Mouse (Mus musculus): ENCODE data around the gene Mapk1.
A peak's percentile ranks its signal among the peaks of the same experiment; 100 is the strongest.

Mapk1 gene

DNA sequence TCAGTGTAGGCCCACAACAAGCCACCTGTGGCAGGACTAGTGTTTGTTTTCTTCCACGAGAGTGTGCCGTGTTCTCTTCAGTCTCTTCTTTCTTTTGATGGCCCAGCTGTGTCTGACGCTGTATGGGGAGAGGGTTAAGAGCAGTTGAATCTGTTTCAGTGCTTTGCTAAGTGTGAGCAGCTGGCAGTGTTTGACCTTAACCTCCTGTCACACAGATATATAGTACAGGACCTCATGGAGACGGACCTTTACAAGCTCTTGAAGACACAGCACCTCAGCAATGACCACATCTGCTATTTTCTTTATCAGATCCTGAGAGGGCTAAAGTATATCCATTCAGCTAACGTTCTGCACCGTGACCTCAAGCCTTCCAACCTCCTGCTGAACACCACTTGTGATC is 34.9 kb downstream of the Mapk1 start:
- no peak for DNase-seq (ENCODE audit: low spot score)

DNA sequence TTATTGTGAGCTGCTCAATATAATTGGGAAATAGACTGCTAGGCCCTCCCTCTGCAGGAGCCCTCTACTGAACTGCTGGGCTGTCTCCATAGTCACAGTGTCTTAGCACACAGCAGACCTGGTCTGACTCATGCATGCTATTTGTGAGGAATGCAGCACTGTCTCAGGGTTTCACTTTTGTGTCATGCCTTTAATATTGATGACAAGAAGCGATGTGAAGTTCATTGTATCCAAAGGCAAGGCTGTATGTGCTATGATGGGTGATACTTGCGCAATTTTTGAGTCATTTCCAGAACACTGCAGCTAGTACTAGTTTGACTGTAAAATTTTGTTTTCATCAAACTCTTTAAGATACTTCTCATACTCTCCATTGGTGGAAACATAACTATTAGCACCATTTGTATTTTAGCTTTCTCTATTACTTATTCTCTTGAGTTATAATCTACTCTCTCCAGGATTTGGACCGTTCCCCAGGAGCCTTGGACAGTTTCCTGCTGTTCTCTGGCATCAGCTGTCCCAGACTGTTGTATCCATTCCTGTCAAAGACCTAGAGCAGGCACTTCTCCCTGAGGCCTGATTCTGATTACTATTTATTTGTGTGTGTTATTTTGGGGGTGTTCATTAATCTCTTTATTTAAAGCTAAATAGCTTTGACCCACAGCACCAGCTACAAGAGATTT is 41.4 kb downstream of the Mapk1 start:
- no peak for DNase-seq (ENCODE audit: low spot score)

DNA sequence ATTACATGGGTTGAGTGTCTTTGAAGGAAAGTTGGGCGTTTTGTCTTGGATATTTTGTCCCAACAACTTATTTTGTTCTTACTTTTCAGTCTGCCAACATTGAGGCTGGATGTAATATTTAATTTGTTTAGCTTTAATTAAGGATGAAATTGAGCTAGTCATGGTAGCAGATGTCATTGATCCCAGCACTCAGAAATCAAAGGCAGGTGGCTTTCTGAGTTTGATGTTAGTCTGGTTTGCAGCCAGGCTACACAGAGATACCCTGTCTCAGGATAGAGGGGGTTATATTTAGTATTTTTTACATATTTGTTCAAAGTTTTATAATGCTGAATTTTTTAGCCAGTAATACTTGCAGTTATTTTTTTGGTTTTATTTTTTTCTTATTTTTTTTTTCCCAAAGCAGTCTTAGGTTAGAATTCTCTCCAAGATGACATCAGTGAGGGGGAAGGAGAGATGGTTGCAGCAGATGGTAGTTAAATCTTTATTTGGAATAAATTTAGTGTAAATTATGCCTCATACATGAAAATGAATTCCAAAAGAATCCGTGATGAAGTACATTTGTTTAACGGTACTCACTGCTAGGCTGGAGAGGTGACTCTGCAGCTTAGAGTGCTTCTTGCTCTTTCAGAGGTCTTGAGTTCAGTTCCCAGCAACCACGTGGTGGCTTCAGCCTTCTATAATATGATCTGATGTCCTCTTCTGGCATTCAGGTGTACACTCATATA is 47.0 kb downstream of the Mapk1 start:
- DNase-seq (ENCODE audit: low spot score), result no peak

DNA sequence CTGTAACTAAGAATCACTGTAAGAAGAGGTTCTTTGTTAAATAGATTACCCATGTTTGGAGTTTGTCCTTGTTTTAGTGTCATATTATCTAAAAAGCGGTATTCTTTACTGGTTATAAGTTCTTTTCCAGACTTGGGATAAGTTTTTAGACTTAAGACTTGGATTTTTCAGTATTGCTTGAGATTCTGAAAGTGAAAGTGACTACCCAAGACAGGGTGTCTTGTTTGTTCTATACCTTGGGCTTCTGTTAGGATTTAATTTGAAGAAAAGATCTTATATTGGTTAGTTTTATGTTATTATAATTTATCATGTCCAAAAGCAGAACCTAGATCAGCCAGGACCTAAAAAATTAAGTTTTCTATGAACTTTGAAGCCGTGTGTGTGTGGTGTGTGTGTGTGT is 50.6 kb downstream of the Mapk1 start:
- DNase-seq (ENCODE audit: low spot score), result no peak

GRCm38 (mm10) chr16:17040716-17041115 is 57.5 kb downstream of the Mapk1 start:
- DNase-seq (ENCODE audit: low spot score), result no peak

DNA sequence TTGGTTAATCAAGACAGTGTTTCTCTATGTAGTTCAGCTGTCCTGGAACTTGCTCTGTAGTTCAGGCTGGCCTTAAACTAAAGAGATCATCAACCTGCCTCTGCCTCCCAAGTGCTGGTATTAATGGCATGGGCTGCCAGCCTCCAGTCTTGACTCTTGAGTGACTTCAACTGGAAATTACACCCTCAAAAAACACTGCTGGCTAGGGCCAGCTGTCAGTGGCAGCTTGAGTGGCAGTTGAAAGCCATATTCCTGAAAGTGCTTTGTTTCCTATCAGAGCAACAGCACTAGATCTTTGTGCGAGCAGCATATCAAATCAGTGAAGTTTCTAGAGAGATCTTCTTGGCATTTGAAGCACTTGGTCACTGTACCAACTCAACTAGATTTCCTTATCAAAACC is 58.2 kb downstream of the Mapk1 start:
- no peak for DNase-seq (ENCODE audit: low spot score)

- no peak for DNase-seq (ENCODE audit: low spot score)
Measured at GRCm38 (mm10) chr16:17044320-17044719, 61.1 kb downstream of the Mapk1 start.

DNA sequence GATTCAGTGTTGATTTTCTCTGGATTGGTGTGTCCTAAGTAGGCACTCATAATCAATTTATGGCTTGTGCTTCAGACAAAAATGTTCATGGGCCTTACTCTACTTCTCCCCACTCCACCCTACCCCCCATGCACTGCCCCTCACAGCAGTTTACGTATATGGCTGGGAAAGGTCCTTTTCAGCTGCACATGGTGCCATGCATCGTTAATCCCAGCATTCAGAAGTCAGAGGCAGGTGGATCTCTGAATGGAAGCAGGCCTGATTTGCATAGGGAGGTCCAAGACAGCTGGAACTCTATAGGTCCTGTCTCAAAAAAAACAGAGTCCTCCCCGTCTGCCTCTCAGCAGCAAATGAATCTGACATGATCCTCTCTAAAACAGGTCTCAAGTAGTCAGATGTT is 62.1 kb downstream of the Mapk1 start:
- no peak for DNase-seq (ENCODE audit: low spot score)

- DNase-seq (ENCODE audit: low spot score), result no peak
Measured at GRCm38 (mm10) chr16:17049886-17050285, 66.7 kb downstream of the Mapk1 start.

DNA sequence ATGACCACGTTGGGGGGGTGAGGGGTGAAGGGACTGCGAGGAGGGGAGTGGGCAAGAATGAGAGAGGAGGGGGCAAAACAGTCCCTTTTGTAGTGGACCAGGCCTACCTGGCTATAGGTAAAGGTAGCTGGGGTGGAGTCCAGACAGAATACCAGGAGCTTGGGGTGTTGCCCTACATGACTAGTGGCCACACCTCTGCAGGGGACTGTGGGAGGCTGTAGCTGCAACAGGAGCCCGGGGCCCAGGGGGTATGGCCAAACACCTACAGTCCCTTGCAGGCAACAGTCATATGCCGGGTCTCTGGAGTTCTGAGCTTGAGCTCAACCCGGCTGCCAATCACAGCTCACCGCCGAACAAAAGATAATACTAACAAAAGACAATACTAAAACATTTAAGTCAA is 68.9 kb downstream of the Mapk1 start:
- DNase-seq (ENCODE audit: low spot score), result no peak

DNA sequence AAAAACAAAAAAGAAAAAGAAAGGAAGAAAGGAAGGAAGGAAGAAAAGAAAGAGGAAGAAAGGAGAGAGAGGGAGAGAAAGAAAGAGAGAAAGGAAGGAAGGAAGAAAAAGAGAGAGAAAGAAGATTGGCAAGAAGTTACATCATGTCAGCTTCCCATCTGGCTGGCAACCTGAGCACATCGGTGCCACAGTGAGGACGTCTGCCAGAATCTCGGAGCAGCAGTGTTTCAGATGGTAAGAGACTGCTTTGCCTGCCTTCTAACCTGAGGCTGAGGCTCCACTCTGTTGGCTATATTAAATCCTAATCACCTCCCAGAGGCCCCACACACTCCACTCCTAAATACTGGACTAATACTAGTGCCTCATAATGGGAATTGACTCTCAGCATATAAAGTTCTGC is 70.7 kb downstream of the Mapk1 start:
- no peak for DNase-seq (ENCODE audit: low spot score)

GRCm38 (mm10) chr16:17055584-17055983 is 72.4 kb downstream of the Mapk1 start:
- DNase-seq (ENCODE audit: low spot score), result no peak

DNA sequence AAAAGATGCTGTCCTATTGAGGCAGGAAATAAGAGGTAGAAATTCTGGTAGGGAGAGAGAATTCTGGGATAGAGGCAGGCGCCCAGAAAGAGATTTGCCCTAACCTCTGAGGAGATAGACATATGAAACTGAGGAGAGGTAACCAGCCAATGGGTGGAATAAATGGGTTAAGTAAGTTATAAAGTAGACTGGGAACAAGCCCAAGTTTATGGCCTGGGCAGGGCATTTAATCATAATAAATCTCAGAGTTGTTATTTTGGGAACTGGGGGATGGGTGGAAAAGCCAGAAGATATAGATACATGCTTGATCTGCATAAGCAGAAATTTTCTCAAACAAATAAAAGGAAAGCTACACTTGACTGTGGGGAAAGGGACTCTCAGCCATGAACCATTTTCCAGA is 79.2 kb downstream of the Mapk1 start:
- DNase-seq (ENCODE audit: low spot score), result no peak

- DNase-seq (ENCODE audit: low spot score), result no peak
Measured at GRCm38 (mm10) chr16:17067552-17067951, 84.4 kb downstream of the Mapk1 start.

DNA sequence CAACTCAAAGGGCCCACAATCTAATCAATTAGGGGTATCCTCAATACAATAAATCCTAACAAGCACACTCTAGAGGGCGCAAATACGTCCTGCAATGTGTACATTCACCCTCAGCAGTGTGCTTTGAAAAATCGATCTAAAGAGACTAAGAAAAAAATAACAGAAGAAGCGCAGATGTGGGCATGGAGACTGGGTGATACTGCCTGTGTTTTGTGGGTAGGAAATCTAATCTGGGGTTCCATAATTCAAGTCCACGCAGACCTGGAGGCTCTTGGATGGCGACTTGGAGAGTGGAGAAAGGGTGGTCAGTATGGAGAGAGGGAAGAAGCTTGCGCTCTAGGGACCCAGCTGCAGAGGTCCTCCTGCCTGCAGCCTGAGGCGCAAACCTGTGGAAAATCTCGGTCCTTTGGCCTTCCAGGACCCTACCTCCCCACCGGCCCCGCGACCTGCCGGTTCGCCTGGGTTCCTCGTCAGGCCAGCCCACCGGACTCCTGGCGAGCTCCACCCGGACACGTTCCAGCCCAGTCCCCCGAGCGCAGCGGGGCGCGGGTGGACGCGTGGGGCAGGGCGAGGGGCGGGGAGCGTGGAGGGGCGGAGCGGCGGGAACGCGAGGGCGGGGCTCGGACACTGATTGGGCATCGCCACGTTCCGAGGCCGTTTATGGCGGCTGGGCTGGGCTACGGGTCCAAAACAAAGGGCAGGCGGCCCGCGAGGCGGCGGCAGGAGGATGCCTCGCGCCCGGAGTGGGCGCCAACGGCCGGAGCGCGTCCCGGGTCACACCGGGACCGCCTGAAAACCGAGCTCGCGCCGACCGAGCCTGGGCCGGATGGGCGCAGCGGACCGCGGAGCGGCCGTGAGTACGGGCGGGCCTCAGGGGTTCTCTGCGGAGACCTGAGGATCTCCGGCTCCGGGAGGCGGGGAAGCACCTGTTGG is 86.6 kb downstream of the Mapk1 start, which contains the start of gene Ypel1:
Gene Ypel1 (plus strand): TSS at position 186 of the 933 bp plus-strand sequence.
- DNase-seq (ENCODE audit: low spot score), result peak; percentile 71

DNA sequence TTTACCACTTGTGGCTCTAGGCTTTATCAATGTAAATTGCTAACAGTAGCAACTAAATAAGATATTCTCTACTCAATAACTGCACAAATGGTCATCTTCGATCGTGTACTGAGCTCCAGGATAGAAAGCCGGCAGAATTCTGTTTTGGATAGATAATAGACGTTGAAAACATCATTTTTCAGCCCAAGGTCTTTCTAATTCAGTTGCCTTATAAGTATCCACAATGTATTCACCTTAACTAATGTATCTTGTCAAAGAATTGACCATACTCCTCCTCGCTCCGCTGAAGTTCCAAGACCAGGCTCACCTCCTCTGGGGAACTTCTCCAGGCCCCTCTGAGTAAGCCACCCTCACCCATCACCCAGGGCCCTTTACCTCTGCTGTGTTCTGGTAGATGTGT is 87.5 kb downstream of the Mapk1 start:
- no peak for DNase-seq (ENCODE audit: low spot score)

DNA sequence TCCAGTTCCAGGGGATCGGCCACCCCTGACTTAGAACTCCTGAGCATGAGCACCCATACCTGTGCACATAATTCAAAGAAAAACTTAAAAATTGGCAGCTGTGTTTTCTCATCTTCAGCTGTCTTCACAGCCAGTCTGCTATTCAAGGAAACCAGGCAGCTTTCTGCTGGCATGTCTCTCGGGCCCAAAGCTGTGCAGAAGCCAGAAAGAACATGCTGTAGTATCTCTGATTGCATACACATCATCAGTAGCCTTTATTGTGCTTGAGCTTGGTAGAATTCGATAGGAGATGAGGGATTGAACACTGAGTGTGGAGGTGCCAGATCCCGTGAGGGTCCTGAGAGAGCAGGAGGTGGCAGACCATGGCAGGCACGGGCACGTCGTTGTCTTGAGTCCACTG is 89.8 kb downstream of the Mapk1 start:
- DNase-seq (ENCODE audit: low spot score), result no peak

GRCm38 (mm10) chr16:17076301-17076700 is 93.1 kb downstream of the Mapk1 start:
- no peak for DNase-seq (ENCODE audit: low spot score)

GRCm38 (mm10) chr16:17076869-17077268 is 93.7 kb downstream of the Mapk1 start:
- DNase-seq (ENCODE audit: low spot score), result no peak

GRCm38 (mm10) chr16:17078101-17078500 is 94.9 kb downstream of the Mapk1 start:
- DNase-seq (ENCODE audit: low spot score), result no peak

- no peak for DNase-seq (ENCODE audit: low spot score)
Measured at GRCm38 (mm10) chr16:17082121-17082792, 99.1 kb downstream of the Mapk1 start.

DNA sequence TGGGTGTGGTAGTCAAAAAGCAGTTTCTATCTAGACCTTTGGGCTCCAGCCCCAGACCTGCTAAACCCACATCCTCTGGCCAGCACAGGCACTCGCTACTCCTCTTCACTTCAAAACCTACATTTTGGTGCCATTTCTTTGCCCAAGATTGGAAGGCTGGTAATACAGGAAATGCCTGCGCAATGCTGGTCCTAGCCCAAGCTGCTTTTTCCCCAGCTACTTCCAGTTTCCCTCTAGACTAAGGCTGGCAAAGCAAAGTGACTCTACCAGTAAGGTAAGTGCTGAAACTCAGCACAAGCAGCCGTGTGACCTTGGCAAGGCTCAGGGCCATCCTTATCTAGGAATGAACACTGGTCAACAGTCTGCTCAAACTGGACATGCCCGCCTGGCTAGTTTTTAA is 102.5 kb downstream of the Mapk1 start:
- DNase-seq (ENCODE audit: low spot score), result no peak
